Mouse (Mus musculus) embryonic facial prominence, embryonic 10.5 days (tissue): ENCODE measurements around the gene Isoc2a. TPM values are rescaled to one million over a fixed set of nuclear protein-coding genes. Genes with fewer than 3 reads are reported as not detected.
"Not testable (repeated sequence)": the region's sequence is repeated elsewhere in the genome, so short reads cannot be mapped to it uniquely, and the experiment has no call there.

Source experiments
- DNase-seq: peaks from one replicate; pipeline ENCODE4 v3.0.0-alpha.2; 2017; ENCODE audit warnings: low spot score
- H3K27ac ChIP-seq: fragments of 300-500 bp; sonication (generic); replicated peaks from 2 replicates; pipeline ENCODE4 v1.5.1; 2016; ENCODE audit warnings: mild to moderate bottlenecking
- H3K27me3 ChIP-seq: fragments of 300-500 bp; sonication (generic); replicated peaks from 2 replicates; pipeline ENCODE4 v1.6.1; 2016; ENCODE audit warnings: low read depth, mild to moderate bottlenecking; ENCODE audit not compliant: poor library complexity, severe bottlenecking
- H3K36me3 ChIP-seq: fragments of 300-500 bp; sonication (generic); replicated peaks from 2 replicates; pipeline ENCODE4 v1.6.1; 2016; ENCODE audit warnings: mild to moderate bottlenecking, moderate library complexity
- H3K4me1 ChIP-seq: fragments of 300-500 bp; sonication (generic); 2 replicates; pipeline ENCODE4 v1.6.1; 2016
- H3K4me3 ChIP-seq: fragments of 300-500 bp; sonication (generic); 2 replicates; pipeline ENCODE4 v1.5.1; 2016; ENCODE audit warnings: mild to moderate bottlenecking, moderate library complexity
- H3K9me3 ChIP-seq: fragments of 300-500 bp; sonication (generic); 2 replicates; pipeline ENCODE4 v1.6.1; 2016; ENCODE audit warnings: mild to moderate bottlenecking
- WGBS: fragments of 180-500 bp; shearing (Covaris S2); methylation state at CpG from one replicate; pipeline ENCODE4 v1.1.7; 2016; 5-methylcytosine and 5-hydroxymethylcytosine counted together
- polyA plus RNA-seq: library from polyadenylated mRNA; unstranded; fragments of >200 nt; fragmentation: Nextera tagmentation; extraction: Ambion mirVana; gene quantifications from 2 replicates; pipeline ENCODE4 v1.2.1, GENCODE M21; 2016

The Isoc2a gene
- polyA plus RNA-seq, 1 experiment from 2014 or later = 0.86 TPM

DNA sequence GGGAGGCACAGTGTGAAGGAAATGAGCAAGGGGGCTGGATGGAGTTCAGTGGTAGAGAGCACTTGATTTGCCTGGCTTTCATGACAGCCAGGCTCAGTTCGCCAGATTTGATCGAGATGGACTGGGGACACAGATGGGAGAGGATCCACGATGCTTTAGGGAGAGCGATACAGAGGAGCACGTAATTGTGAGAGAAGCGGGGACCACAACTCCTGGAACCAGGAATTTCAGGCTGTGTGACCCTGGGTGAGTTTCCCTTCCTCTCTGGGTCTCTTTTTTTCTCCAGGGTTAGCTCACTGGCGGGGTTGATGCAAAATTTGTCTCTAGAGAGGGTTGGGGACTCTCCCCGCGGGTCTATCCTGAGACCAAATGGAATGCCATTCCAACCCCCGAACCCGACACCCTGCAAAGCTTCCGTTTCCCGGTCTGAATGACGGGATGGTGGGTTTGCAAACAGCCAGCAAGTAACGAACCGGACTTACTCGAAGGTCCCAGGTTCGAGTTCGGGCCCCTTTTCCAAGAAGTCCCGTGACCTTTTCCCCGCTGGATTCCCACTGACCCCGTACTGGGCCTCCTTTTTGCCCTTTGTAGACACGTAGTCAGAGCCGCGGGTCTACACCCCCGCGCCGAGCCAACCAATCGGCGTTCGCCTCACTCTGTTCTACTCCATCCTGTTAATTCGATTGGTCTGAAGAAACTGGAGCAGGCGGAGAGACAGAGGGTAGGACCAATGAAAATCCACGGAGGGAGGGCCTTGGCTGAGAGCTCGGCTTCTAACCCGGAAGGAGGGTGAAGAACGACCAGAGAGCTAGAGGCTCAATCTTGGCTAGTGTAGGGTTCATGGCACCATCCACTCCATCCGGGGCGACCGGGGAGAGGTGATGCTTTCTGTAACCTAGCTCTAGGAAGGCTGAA is 11.1 kb upstream of the Isoc2a start:
- Histone ChIP-seq H3K27ac (peak overlapping the region; percentile 87), H3K36me3 (no peaks in the 10 kb centered on the region), H3K4me1 (peaks cover 17% of the 10 kb centered on the region), H3K9me3 (no peaks in the 10 kb centered on the region; the same call in 1 of the 2 replicates), H3K4me3 (peak overlapping the region; percentile 63), H3K27me3 (no peaks in the 10 kb centered on the region)
- DNase-seq = peak; percentile 96
- WGBS = 4% methylated on average over 40 of the region's 40 CpGs

DNA sequence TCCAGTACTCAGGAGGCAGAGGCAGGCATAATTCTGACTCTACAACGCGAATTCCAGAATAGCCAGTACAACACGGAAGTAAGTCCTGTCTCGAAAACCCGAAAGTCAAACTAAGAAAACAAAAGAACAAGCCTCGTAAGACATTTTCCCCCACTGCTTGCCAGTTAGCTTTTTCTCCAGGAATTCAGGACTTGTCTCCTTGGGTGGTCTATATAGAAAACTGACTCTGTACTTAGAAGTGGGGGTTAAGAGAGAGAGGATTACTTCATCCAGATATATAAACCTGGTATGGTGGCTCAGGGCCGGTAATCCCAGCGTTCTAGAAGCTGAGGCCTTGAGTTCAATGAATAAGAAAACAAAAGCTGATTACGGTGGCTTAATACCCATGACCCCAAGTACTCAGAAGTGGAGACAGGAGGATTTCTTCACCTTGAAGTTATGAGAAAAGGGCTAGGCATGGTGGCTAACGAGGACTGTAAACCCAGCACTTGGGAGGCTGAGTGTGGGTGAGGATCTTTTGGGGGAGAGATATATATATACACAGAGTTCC is 10.2 kb upstream of the Isoc2a start:
- 42% methylated on average over 10 of the region's 10 CpGs for WGBS

GRCm38 (mm10) chr7:4870133-4870532 is 6.8 kb upstream of the Isoc2a start, which contains the start of gene Isoc2b:
Gene Isoc2b (minus strand): TSS chr7:4870258.
- H3K9me3 ChIP-seq = no peaks in the 10 kb centered on the region
- peaks cover 17% of the 10 kb centered on the region for H3K4me1 ChIP-seq
- H3K4me3 ChIP-seq = no peak within 1 kb of the TSS
- 65% methylated on average over 6 of the region's 6 CpGs for WGBS
- H3K36me3 ChIP-seq = no peaks in the 10 kb centered on the region
- DNase-seq = no peak
- no peak within 1 kb of the TSS for H3K27ac ChIP-seq
- H3K27me3 ChIP-seq = no peaks in the 10 kb centered on the region

More for the DNA sequence above, 10.2 kb upstream of the Isoc2a start:
- Histone ChIP-seq H3K9me3 (no peaks in the 10 kb centered on the region; the same call in 1 of the 2 replicates), H3K27me3 (no peaks in the 10 kb centered on the region), H3K4me1 (peaks cover 17% of the 10 kb centered on the region), H3K4me3 (peak overlapping the region; percentile 63), H3K36me3 (no peaks in the 10 kb centered on the region), H3K27ac (peak overlapping the region; percentile 87)
- DNase-seq = no peak

- WGBS = 12% methylated on average over 11 of the region's 11 CpGs
- Histone ChIP-seq H3K4me3 (peak overlapping the region; percentile 68), H3K36me3 (no peaks in the 10 kb centered on the region), H3K27ac (peak overlapping the region; percentile 76), H3K4me1 (peaks cover 23% of the 10 kb centered on the region), H3K9me3 (peaks cover 4% of the 10 kb centered on the region; the same call in 1 of the 2 replicates), H3K27me3 (no peaks in the 10 kb centered on the region)
- no peak for DNase-seq
Measured at GRCm38 (mm10) chr7:4877226-4877625, 273 bp downstream of the Isoc2a start.

- Histone ChIP-seq H3K4me1 (peaks cover 23% of the 10 kb centered on the region), H3K27me3 (no peaks in the 10 kb centered on the region), H3K4me3 (no peak overlapping the region), H3K9me3 (peaks cover 9% of the 10 kb centered on the region), H3K27ac (no peak overlapping the region), H3K36me3 (no peaks in the 10 kb centered on the region)
- DNase-seq = no peak
Measured at GRCm38 (mm10) chr7:4878186-4878585, 1.2 kb downstream of the Isoc2a start.

DNA sequence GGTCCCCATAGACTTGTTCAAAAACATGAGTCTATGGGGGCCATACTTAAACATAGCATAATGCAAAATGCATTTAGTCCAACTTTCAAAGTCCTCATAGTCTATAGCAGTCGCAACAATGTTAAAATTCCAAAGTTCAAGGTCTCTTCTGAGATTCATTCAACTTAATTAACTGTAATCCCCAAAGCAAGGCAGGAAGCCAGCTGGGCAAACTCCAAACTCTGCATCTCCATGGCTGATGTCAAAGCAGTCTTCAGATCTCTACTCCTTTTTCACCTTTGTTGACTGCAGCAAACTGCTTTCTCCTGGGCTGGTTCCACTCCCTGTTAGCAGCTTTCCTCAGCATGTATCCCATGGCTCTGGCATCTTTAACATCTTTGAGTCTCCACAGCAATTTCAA is 2.1 kb downstream of the Isoc2a start:
- Histone ChIP-seq H3K4me1 (peaks cover 23% of the 10 kb centered on the region), H3K9me3 (peaks cover 10% of the 10 kb centered on the region)
- not testable (repeated sequence) for DNase-seq, H3K27me3 ChIP-seq, H3K27ac ChIP-seq, H3K36me3 ChIP-seq, H3K4me3 ChIP-seq
- WGBS = 88% methylated on average over 1 of the region's 1 CpGs

DNA sequence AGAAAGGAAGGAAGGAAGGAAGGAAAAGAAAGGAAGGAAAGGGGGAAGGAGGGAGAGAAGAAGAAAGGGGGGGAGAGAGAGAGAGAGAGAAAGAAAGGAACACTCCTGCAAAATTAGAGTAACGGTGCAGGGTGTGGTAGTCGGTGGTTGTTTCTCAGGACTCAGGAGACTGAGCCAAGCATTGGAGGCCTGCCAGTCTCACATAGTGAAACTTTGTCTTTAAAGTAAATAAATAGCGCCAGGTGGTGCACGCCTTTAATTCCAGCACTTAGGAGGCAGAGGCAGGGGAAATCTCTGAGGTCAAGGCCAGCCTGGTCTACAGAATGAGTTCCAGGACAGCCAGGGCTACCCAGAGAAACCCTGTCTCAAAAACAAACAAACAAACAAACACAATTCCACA is 9.7 kb downstream of the Isoc2a start:
- Histone ChIP-seq H3K4me3 (no peak overlapping the region), H3K27me3 (no peaks in the 10 kb centered on the region), H3K4me1 (no peaks in the 10 kb centered on the region), H3K36me3 (no peaks in the 10 kb centered on the region), H3K27ac (no peak overlapping the region), H3K9me3 (peaks cover 14% of the 10 kb centered on the region)
- DNase-seq = no peak
- WGBS = 82% methylated on average over 4 of the region's 4 CpGs

- no peaks in the 10 kb centered on the region for H3K9me3 ChIP-seq
- H3K27me3 ChIP-seq = peaks cover 21% of the 10 kb centered on the region
- DNase-seq = no peak
- no peak overlapping the region for H3K4me3 ChIP-seq
- WGBS = 59% methylated on average over 11 of the region's 11 CpGs
- peaks cover 18% of the 10 kb centered on the region for H3K4me1 ChIP-seq
- H3K27ac ChIP-seq = no peak overlapping the region
- H3K36me3 ChIP-seq = no peaks in the 10 kb centered on the region
Measured at GRCm38 (mm10) chr7:4895186-4895585, 18.2 kb downstream of the Isoc2a start.

DNA sequence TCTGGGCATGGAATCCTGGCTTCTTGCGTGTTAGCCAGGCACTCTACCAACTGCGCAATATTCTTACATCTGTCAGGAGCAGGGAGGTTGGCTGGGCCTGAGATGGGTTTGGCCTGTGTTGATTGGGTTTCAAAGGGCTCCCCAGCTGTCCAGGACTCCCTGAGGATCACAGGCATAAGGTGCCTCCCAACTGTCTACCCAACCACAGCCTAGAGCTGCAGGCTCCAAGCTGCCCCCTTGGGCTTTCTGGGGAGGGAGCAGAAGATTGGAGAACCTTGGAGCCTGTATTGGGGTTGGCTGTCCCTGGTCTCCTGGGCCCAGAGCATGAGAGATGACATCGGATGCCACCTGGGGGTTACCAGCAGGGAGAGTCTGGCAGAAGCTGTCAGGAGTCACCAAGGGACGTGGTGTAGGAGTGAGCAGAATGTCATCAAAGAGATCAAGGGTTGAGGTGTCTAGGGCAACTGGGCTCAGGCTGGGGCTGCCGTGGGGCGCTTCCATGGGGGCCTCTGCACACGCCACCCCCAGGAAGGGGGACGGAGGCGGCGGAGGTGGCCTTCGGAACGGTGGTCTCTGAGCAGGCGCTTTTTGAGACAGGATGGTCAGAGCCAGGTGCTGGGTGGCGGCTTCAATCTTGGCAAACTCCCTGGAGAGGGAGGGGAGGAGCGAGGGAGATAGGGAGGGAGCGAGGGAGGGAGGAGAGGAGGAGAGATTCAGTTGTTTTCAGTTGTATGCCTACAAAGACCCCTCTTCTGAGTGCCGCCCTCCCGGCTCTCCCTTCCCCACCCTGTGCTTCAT is 22.1 kb downstream of the Isoc2a start:
- 19% methylated on average over 18 of the region's 18 CpGs for WGBS

DNA sequence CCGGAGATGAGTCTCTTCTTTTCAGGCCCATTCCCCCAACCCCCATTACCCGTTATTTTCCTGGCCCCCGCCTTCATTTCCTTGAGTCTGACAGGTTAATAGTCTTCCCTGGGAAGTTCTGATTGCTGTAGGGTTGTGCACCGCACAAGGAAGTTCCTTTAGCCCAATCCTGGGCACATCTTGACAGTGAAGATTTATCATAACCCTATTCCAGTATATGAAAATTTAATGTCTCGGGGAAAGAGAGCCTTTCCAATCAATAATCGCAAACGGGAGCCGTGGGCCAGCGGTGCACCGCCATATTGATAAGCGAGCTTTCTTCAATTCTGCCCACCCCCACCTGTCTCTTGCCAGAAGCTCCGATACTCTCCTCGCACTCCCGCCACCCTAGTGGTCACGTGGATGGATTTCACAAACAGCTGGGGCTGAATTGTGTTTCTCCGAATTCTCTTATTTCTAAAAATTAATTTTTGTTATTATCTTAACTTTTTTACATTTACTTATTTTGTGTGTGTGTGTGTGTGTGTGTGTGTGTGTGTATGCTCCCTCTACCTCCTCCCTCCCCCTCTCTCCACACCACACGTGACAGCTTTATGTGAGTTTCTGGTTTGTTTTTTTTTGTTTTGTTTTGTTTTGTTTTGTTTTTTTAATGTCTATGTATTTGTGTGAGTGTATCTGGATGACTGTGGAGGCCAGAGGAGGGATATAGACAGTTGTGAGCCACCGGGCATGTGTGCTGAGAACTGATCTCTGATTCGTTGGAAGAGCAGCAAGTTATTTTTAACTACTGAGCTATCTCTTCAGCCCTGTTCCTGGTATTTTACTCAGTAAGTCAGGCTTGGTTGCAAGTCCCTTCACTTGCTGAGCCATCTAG is 22.9 kb downstream of the Isoc2a start:
- peaks cover 32% of the 10 kb centered on the region for H3K27me3 ChIP-seq
- peaks cover 22% of the 10 kb centered on the region for H3K4me1 ChIP-seq
- peak; percentile 31 for DNase-seq
- H3K36me3 ChIP-seq = no peaks in the 10 kb centered on the region
- peaks cover 6% of the 10 kb centered on the region for H3K9me3 ChIP-seq
- H3K27ac ChIP-seq = peak overlapping the region; percentile 24; the same call in 1 of the 2 replicates
- 8% methylated on average over 19 of the region's 19 CpGs for WGBS
- H3K4me3 ChIP-seq = peak overlapping the region; percentile 47

More for the DNA sequence above, 22.1 kb downstream of the Isoc2a start:
- H3K4me1 ChIP-seq = peaks cover 22% of the 10 kb centered on the region
- H3K27ac ChIP-seq = peak overlapping the region; percentile 24; the same call in 1 of the 2 replicates
- peak overlapping the region; percentile 47 for H3K4me3 ChIP-seq
- DNase-seq = no peak
- no peaks in the 10 kb centered on the region for H3K36me3 ChIP-seq
- H3K9me3 ChIP-seq = peaks cover 6% of the 10 kb centered on the region
- H3K27me3 ChIP-seq = peaks cover 32% of the 10 kb centered on the region

GRCm38 (mm10) chr7:4900523-4900851 is 23.5 kb downstream of the Isoc2a start:
- Histone ChIP-seq H3K27ac (no peak overlapping the region), H3K4me3 (peak overlapping the region; percentile 47), H3K4me1 (peaks cover 22% of the 10 kb centered on the region), H3K36me3 (no peaks in the 10 kb centered on the region), H3K9me3 (peaks cover 6% of the 10 kb centered on the region), H3K27me3 (peaks cover 32% of the 10 kb centered on the region)
- WGBS = 19% methylated on average over 11 of the region's 11 CpGs
- DNase-seq = no peak

DNA sequence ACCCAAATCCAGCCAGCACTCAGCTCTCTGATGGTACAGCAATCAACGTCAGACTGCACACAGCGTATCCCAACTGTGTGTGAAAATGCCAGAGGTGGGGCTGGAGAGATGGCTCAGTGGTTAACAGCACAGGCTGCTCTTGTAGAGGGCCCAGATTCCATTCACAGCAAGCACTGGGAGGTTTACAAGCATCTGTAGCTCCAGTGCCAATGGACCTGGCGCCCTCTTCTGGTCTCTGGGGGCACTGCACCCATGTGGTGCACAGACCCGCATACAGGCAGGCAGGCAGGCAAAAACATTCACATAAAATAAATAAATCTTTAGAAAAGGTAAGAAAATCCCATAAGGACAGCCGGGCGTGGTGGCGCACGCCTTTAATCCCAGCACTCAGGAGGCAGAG is 24.2 kb downstream of the Isoc2a start:
- Histone ChIP-seq H3K4me3 (no peak overlapping the region), H3K4me1 (peaks cover 22% of the 10 kb centered on the region), H3K36me3 (no peaks in the 10 kb centered on the region), H3K27ac (no peak overlapping the region), H3K27me3 (peaks cover 32% of the 10 kb centered on the region), H3K9me3 (peaks cover 6% of the 10 kb centered on the region)
- WGBS = 42% methylated on average over 8 of the region's 8 CpGs
- DNase-seq = peak; percentile 63
